Mouse (Mus musculus) skeletal muscle tissue, adult 2 months (tissue): ENCODE measurements around the gene Gm14419.
"Not testable (repeated sequence)": the region's sequence is repeated elsewhere in the genome, so short reads cannot be mapped to it uniquely, and the experiment has no call there.

Experiments used
- DNase-seq: peaks from one replicate; pipeline ENCODE4 v3.0.0-alpha.2; 2012; ENCODE audit warnings: low read depth, low spot score

The Gm14419 gene

GRCm38 (mm10) chr2:177000656-177001055, at the start of gene Gm14419:
TSS of gene Gm14419 (plus strand) at chr2:177000956.
- DNase-seq = not testable (repeated sequence)
